Mouse (Mus musculus): ENCODE measurements around the gene Kif16b.

DNA sequence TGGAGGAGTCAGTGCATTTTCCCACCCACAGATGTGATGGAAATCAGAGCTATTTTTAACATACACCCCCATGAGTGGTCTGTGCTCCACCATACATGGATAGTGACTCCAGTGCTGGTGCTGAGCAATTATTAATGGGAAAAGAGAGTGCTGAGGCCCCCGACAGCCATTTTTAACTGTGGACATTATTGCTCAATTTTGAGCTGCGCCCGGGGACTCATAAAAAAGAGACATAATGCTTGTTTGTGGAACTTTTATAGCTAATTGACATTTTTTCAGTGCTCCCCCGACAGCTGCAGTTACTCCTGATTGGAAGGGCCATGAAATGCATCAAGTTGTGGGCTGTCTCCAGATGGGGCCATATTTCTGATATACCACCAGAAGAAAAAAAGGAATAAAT is 302.1 kb downstream of the Kif16b start:
- no peak for TF ChIP-seq UBTF (IDR thresholded peaks at IDR 0.05; ENCODE audit: borderline replicate concordance, insufficient read depth, low read depth, low read length)
- TF ChIP-seq RCOR1 (IDR thresholded peaks at IDR 0.05; ENCODE audit: low read depth, low read length): no peak
- TF ChIP-seq MAX (IDR thresholded peaks at IDR 0.05; ENCODE audit: low read length): no peak
- TF ChIP-seq POLR2A (IDR thresholded peaks at IDR 0.05; ENCODE audit: control insufficient read depth in 1 of 2, insufficient read depth in 1 of 2, low read depth in 1 of 2, low read length in 2 of 2, poor library complexity in 1 of 2): no peak
